Mouse (Mus musculus): Measurements from ENCODE around the gene Grin2a.

GRCm38 (mm10) chr16:9602579-9602978 is 392.8 kb downstream of the Grin2a start:
- TF ChIP-seq GATA1 (IDR thresholded peaks at IDR 0.05; ENCODE audit: low read length) (no peak), TAL1 (IDR thresholded peaks at IDR 0.05; ENCODE audit: low read length) (no peak)
